Mouse (Mus musculus): Measurements from ENCODE around the gene Gm6592. TPM values are rescaled to one million over a fixed set of nuclear protein-coding genes. Genes with fewer than 3 reads are reported as not detected.
A peak's percentile ranks its signal among the peaks of the same experiment; 100 is the strongest.
"Not testable (repeated sequence)": the region's sequence is repeated elsewhere in the genome, so short reads cannot be mapped to it uniquely, and the experiment has no call there.

Gene Gm6592
- polyA plus RNA-seq (2017; shearing (Covaris generic)) = not detected

DNA sequence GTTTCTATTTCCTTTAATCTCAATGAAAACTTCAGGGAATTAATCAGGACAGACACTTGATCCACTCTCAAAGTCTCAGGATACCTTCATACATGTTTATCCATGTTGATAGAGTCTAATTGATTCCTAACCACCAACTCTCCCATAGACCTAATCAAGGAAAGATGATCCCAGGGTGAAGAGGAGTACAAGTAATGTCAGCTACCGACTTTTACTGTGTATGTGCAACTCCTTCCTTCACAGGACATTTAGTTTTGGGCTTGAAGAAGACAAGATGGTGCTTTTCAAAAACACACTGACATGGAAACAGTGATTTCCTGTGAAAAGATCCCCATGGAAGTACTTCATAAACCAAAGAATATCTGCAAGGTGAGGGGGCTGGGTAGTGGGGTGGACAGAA, at the start of gene Gm6592:
Gene Gm6592, plus strand, starts transcription at position 301 of the 400 bp plus-strand sequence.
- no peak for ATAC-seq

DNA sequence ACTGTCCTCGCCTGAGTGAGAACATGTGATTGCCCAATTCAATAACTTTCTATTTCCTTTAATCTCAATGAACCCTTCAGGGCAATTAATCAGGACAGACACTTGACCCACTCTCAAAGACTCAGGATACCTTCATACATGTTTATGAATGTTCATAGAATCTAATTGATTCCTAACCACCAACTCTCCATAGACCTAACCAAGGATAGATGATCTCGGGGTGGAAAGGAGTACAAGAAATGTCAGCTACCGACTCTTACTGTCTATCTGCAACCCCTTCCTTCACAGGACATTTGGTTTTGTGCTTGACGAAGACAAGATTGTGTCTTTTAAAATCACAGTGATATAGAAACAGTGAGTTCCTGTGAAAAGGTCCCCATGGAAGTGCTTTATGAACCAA, 40.4 kb upstream of the Gm6592 start, which contains the start of gene Ssxb5:
Gene Ssxb5, plus strand, starts transcription at position 301 of the 400 bp plus-strand sequence.
- not testable (repeated sequence) for ATAC-seq

DNA sequence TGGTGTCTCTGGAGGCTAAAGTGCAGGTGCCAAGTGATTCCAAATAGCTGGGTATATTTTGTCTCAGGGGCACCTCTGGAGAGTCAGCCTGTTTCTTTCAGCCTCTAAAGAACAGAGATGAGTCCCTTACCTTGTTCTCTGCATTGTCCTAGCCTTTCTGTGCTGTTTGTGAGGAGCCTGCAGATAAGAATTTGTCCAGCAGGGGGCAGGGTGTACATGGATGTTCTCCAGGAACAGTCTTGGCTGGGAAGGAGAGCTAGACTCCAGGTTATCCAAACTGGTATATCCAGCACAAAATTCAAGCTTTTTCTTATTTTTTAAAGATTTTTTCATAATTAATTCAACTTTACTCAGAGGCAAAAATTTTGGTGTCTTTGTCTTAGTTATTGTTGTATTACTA, 11.8 kb upstream of the Gm6592 start:
- ATAC-seq = no peak

DNA sequence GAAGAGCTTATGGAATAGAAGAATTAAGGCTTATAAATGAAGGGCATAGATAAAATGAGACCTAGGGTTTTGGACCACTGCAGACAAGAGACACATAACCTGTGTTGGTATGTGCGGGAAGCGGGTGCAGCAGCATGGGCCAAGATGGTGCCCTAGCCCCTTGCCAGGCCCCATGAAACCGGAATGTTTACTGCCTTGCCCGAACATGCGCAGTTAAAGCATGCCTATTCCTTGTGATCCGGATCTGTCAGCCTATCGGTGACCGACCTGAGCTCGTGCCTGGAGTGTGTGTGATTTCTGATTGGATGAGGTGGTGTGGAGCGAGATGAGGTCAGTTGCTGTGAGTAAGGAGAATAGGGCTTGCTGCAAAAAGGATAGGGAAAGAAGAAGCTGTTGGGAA, 8.7 kb downstream of the Gm6592 start:
- ATAC-seq = no peak

DNA sequence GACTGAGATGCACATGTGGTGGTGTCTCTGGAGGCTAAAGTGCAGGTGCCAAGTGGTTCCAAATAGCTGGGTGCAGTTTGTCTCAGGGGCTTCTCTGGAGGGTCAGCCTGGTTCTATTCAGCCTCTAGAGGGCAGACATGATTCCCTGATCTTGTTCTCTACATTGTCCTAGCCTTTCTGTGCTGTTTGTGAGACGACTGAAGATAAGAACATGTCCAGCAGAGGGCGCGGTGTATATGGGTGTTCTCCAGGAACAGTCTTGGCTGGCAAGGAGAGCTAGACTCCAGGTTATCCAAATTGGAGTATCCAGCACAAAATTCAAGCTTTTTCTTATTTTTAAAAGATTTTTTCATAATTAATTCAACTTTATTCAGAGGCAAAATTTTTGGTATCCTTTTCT, 20.5 kb downstream of the Gm6592 start:
- ATAC-seq = not testable (repeated sequence)

DNA sequence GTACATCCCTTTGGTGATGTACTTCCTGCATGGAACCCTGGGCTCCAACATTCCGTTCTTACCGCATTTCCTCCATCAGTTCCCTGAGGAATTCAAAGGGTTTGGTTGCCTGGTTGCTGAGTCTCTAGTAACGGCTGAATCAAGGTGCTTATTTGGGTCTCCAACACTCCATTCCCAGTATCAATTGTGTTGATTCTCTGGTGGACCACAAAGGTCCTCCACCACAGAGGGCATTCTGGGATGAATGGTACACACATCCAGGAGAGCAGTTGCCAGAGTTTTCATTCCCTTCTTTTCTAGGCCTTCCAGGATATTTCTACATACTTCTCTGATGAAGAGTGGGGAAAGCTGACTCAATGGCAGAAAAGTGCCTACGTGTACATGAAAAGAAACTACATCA, 30.2 kb downstream of the Gm6592 start, which contains the start of gene Gm5751:
Gene Gm5751, plus strand, starts transcription at position 301 of the 400 bp plus-strand sequence.
- ATAC-seq = not testable (repeated sequence)

DNA sequence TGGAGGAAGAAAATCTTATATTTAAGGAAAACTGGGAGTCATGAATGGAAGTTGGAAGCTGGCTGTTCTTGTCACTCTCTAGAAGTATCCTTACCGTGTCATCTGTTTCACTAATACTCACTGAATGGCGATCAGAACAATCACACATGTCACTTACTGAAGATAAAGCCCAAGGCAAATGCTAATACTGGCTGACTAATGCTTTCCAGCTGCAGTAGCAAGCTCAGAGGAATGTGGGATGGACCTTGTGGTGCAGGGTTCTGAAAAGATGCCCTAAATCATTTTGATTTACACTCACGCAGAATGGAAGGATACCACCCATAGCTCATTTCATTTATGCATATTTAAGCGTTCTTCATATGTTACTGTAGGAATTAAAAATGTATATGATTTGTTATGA, 40.5 kb downstream of the Gm6592 start:
- ATAC-seq = no peak

DNA sequence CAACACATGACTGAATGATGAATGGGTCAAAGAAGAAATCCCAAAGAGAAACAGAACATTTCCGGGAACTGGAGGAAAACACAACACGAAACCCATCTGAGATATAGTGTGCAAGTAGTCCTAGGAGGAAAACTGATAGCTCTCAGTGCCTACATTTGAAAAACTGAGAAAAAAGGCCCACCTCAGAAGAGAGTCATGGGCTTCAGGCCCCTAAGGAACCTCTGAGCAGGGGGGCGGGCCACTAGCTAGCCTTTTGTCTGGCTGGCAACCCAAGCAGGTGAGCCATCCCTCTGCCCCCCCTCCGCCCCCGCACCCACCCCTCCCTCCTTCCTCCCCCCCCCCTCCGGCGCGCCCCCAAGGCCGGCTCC, 48.2 kb downstream of the Gm6592 start:
- ATAC-seq = no peak

DNA sequence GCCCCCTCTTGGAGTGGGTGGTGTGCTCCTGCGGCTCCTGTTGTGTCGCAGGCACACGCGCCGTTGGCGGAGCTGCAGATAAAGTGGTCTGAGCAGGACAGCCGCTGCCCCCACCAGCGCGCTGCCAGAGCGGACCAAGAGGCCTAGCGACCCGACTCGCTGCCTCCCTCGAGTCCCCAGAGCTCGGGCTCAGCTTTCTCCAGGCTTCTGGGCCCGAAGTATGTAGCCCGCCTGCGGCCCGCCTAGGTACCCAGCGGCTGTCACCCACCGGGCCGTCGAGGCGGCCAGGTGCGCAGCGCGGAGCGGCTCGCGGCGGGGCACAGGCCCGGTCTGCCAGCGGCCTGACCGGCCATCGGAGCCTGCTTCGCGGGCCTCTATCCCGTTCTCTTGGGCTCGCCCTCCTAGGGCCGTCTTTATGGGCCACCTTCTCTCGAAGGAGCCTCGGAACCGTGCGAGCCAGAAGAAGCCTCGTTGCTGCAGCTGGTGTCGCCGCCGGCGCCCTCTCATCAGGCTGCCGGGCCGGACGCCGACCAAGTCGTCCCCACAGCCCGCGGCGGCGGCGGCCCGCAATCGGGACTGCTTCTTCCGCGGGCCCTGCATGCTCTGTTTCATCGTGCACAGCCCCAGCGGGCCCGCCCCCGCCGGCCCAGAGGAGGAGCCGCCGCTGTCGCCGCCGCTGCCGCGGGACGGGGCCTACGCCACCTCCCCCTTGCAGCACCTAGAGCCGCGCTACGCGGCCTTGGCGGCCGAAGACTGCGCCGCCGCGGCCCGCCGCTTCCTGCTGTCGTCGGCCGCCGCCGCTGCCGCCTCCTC, 48.8 kb downstream of the Gm6592 start, which contains the start of gene B630019K06Rik:
Gene B630019K06Rik, plus strand, starts transcription at position 40 of the 813 bp plus-strand sequence.
- peak; percentile 88 for ATAC-seq

DNA sequence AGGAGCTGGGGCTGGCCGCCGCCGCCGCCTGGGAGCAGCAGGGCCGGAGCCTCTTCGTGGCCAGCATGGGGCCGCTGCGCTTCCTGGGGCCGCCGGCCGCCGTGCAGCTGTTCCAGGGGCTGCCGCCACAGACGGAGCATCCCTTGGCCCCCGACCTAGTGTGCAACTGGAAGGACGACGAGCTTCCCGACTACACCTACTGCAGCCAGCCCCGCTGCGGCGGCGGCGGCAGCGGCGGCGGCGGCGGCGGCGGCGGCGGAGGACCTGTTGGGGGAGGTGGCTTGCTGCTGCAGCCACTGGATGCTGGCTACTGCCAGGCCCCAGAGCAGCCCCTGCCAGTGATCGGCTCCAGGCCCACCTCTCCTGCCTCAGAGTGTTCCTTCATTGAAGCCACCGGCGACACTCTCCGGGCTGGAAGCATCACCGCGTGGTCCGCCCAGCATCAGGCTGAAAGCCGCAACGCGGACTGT, 49.4 kb downstream of the Gm6592 start:
- ATAC-seq = peak; percentile 39

Other genes starting within 250 kb of the Gm6592 start
- not detected for gene Ssxb8, start 153.2 kb upstream of the Gm6592 start, polyA plus RNA-seq (2017; shearing (Covaris generic))
- gene Ssx9, start 95.6 kb upstream of the Gm6592 start, polyA plus RNA-seq (2017; shearing (Covaris generic)) = not detected
- not detected for gene Ssxb5, start 40.3 kb upstream of the Gm6592 start, polyA plus RNA-seq (2017; shearing (Covaris generic))
- gene Gm5751, start 30.3 kb downstream of the Gm6592 start, polyA plus RNA-seq (2017; shearing (Covaris generic)) = not detected
- under 1 TPM; 0.12 to 0.23 TPM for gene B630019K06Rik, start 48.4 kb downstream of the Gm6592 start, polyA plus RNA-seq (2017; shearing (Covaris generic))
- gene Fthl17b, start 119.0 kb downstream of the Gm6592 start, polyA plus RNA-seq (2017; shearing (Covaris generic)) = not detected
- gene Fthl17c, start 132.6 kb downstream of the Gm6592 start, polyA plus RNA-seq (2017; shearing (Covaris generic)) = not detected
- not detected for gene Fthl17d, start 142.8 kb downstream of the Gm6592 start, polyA plus RNA-seq (2017; shearing (Covaris generic))
- not detected for gene Fthl17e, start 189.5 kb downstream of the Gm6592 start, polyA plus RNA-seq (2017; shearing (Covaris generic))
- gene Fthl17f, start 219.0 kb downstream of the Gm6592 start, polyA plus RNA-seq (2017; shearing (Covaris generic)) = not detected